Mouse (Mus musculus) v-Abl transformed pro-B cells (cell line): ENCODE measurements at regions not wholly inside any gene's neighbourhood (a gene's known extent, or its start where the extent isn't known, plus 50 kb on each side); places are given as distances from the start of the nearest gene placed in this dataset.

Experiments
- in situ Hi-C, 2 experiments: fragments of 400-800 bp; cut with MboI; formaldehyde crosslinking; loops; one replicate each; pipeline ENCODE4 v1.15.1; 2025; ENCODE audit not compliant: unreplicated experiment in 2 of 2

DNA sequence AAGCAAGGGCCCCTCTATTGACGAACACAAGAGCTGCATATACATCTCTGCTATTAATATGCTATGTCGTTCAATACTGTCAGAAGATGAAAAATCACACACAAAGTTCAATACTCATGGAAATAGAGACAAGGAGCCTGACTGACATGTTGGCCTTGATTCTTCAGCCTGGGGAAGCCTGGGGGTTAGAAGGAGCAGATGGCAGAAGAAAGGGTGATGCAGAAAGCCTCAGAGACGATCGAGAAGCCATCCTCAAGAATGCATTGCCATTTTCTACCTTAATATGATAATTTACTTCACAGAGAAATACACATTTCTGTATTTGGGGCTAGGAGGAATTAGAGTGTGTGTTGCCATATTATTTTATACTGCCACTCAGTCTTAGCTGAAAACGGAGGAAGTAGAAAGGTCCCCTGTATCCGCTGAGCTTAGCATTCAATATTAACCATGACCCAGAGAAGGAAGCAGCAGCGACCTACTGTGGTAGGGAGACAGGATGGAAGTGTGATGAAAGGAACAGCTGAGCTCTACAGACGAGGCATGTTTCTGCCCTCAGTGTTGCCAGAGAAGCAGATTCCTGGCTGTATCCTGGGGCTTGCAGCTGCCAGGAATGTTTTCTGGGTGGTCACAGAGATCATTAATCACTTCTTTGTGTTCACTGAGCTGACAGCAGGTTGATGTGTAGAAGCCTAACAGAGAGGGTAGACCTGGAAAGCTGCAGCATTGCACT lies 105.2 kb downstream of the Lrig3 start:
- in situ Hi-C loops = no loop called here

DNA sequence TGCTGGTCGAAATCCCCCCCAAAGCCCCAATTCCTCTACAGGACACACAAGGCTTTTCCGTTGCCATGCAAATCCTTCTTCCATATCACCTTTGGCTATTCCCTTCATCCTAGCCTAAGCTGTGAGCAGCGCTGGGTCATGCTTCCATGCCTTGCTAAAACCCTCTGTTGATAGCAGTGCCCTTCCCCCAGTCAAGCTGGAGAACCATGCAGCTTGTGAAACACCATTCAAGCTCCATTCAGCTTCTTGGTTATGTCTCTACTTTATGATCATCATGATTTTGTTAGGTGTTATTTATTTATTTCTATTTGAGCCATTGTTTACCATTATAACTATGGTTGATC lies 105.7 kb downstream of the Lrig3 start:
- in situ Hi-C loops = no loop called here

DNA sequence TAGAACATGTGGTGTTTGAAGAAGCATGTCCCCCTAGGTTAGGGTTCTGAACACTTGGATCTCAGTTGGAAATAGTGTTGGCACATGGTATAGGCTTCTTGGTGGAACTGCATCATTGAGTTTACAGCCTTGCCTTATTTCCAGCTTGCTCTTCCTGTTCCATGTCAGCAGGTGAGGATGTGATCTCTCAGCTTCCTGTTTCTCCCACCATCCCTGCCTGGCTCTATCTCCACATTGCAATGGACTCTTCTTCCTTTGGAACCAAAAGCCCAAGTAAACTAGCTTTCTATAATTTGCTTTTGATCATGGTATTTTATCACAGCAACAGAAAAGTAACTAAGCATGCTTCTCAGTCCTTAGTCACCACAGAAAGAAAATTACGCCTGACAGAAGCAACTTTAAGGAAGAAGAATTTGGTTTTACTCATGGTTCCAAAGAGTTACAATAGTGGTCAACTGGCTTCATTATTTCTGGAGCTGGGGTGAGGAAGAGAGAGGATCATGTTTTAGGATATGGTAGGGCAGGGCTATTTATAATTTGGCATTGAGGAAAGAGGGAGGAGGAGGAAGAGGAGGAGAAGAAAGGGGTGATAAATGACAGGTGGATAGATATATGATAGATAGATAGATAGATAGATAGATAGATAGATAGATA lies 111.5 kb downstream of the Lrig3 start:
- in situ Hi-C loops = no loop called here

DNA sequence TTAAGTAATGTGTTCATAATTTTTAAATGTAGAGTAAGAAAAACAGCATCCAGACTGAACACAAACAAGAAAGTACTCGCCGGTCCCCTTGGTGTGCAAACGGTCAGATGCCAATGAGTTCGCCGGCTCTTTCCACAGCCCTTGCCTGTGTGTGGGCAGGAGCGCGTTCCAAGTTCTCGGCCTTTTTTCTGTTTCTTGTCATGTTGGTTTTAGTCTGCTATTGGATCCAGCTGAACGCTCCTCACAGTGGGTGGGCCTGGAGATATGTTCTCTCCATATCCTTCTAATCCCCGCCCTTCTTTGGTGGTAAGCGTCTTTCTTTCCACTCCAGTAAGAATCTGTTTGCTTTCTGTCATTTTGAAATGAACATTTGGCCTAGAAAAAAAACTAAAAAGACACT lies 116.6 kb downstream of the Lrig3 start:
- in situ Hi-C loops = no loop called here

DNA sequence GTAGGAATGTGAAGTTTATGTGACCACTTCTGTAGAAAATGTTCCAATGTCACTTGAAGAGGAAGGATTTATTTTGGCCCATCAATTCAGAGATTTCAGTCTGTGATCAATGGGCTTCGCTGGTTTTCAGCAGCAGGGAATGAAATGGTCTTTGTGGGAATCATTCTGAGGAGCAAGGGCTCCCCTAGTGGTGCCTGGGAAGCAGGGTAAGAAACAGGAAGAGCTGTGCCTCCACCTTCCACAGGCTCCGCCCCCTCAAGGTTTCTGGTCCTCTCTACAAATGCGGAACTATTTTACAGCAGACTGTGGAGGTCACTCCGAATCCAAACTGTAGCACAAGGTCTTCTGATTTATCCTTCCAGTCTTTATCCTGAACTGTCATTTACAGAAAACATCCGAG lies 120.7 kb downstream of the Lrig3 start:
- in situ Hi-C loops = no loop called here

DNA sequence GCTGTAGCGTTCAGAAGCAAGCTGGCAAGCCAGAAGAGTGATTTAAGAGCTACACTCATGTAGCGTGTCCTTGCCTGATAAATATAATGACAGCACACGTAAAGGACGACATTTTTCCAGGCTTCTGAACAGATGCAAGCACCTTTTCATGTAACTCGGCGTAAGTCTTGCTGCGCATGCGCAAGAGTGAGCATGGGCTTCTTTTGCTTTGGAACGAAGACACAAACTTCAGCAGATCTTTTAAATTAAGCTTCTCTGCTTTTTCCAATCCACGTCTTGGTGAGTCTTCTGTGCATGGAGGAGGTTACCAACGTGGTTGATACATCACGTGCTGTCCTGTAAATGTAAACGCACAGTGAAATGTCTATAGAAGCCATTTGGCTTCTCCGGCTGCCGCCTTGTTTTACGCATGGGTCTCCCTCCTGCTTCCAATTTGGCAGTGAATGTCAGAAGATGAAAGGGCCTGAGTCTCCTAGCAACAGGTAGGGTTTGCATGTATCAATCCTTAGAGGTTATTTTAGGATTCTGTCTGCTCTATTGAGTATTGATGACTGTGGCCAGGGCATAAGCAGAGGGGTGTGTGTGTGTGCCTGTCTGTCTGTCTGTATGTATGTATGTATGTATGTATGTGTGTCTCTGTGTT lies 128.4 kb downstream of the Lrig3 start:
- in situ Hi-C loops = loop anchor here in 1 of 2 experiments (10.0 kb wide), 3 partner anchors 280 to 550 kb away; no protein-coding TSS in a partner anchor

DNA sequence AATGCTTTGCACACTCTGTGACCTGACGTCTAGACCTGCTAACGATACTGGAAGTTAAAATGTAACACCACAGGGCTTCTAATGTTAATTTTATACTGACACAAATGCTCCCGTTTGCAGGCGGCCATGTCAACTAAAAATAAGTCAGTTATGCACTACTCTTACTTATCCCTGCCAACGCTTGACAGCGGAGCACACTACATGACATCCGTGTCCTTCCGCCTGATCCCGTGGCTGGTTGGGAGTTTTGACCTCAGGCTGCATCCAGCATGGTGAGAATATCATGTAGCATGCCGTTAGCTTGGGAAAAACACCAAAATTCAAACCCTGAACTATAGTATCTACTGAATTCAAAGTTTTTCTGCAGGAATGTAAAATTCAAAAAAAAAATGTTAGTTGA lies 131.9 kb downstream of the Lrig3 start:
- in situ Hi-C loops = loop anchor here in 1 of 2 experiments (10.0 kb wide), 3 partner anchors 283 to 547 kb away; no protein-coding TSS in a partner anchor

DNA sequence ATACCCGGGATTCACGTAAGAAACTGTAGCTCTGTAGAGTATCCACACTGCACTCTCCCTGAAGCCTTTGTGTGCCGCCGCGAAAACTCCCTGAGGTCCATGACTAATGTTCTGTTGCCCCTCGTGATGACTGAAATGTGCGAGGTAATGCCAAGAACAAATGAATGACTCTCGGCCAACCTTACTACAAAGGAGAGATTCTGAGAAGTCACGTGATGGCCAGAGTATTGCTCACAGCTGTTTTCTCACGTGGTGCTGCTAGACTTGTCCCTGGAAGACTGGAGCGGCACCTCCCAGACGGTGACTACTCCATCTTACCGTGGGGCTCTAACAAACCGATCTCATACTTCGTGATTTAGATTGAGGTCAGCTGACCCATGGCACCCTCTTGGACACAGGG lies 136.9 kb downstream of the Lrig3 start:
- in situ Hi-C loops = no loop called here

DNA sequence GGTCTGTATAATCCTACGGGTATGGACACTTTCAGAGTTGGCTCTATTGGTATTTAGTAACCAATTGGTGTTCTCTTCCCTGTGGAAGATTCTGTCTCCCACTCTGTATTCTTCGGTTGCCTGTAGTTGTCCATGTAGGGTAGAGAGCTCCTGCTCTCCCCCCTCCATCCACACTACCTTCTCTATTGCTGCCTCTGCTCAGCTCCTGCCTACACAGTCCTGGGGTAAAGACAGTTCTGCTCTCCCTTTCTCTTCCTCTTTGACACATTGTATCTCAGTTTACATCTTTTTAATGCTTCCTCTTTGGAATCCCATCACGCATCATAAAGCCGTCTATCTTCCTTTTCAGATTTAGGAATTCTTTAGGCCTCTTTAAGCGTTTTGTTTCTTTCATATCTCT lies 147.1 kb downstream of the Lrig3 start:
- in situ Hi-C loops = no loop called here

DNA sequence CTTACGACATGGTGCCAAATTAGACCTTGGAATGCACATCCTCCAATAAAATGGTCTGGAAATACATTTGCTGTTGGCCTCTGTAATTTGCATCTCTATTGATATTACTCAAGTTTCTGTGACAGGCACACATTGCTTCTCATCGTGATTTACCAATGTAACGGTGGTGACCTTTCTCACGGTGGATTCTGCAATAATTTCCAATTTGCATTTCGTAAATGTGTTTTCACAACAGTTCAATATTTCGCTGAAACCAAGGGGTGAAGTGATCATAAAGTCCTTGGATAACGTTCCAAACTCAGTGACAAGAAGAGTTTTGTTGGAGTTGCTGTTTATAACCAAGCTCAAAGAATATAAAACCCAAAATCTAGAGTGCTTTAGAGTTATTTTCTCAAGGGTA lies 149.4 kb downstream of the Lrig3 start:
- in situ Hi-C loops = no loop called here

DNA sequence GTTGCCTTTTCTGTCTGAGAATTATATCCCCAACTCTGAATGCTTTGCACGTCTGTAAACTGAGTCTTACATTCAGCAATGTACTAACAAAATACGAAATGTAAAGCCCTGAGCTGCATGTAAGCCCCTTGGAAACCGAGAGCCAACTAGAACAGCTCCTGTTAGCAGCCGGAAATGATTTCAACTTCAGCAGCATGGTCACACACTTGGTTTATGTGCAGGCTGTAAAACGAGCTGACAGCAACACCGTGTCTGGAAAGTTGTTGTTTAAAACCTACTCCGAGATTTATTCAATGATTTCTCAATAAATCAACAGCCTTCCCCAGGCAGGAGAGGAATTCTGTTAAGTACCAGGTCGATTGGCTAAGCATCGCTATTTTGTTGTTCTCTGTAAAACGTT lies 155.7 kb downstream of the Lrig3 start:
- in situ Hi-C loops = no loop called here

DNA sequence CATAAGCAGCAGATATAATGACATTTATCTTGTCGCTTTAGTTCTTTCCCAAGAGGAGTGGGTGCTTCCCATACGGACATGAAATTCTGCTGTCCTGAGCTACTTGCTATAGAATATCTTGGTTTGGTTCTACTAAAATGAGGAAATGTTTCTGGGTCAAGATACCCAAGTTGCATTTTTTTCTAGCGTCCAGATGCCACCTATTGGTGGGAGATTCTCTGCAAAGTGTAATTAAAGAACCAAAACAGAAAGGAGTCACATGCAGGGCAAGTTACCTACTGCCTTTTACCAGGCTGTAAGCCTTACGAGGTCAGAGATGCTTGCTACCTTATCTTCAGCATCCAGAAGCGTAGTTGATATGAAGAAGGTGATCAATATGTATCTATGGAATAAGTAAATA lies 156.5 kb downstream of the Lrig3 start:
- in situ Hi-C loops = no loop called here

DNA sequence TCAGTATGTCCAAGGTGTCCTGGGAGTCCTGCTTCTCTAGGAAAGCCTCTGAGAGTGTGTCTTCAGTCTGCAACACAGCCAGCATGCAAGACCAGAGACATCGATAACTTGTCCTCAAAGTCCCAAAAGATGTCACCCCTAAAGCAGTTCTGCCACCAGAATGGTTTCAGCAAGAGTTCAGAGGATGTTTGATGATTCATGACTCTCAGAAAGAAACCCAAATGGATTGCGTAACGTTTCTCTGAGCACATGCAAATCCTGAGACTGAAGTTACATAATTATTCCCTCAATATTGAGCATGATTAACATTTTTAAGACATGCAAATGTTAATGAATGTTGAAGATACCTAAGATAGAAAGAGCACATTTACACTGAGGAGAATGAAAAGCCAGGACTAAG lies 167.2 kb downstream of the Lrig3 start:
- in situ Hi-C loops = no loop called here

DNA sequence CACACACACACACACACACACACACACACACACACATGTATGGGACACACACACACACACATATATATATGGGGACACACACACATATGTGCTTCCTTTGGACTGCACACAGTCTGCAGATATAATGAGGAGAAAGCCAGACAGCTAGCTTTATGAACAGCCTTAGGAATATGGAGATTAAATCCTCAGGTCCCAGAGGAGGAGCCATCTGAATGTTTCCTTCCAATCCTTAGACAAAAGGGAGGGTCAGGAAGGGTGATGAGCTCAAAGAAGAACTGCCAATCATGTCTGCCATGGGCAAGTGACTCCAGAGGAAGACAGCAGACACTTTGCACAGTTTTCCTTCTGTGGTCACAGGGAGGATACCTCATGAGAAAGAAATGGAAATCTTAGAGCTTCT lies 168.0 kb downstream of the Lrig3 start:
- in situ Hi-C loops = no loop called here

DNA sequence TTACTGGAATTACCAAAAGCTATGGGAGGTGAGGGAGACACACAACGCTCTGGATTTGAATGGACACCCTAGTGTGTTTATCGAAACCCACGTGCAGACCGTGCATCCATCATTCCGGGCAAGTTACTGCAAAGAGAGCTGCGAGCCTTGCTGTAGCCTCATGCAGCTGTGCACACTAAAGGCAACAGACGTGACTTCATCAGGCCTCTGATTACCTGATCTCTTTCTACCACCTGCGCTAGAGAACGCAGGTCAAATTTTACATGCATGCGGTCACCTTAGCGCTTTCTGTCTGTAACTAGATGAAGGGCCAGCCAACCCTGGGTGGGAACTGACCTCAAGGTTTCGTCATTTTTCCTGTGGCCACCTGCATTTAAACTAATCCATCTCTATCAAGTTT lies 172.6 kb downstream of the Lrig3 start:
- in situ Hi-C loops = no loop called here

DNA sequence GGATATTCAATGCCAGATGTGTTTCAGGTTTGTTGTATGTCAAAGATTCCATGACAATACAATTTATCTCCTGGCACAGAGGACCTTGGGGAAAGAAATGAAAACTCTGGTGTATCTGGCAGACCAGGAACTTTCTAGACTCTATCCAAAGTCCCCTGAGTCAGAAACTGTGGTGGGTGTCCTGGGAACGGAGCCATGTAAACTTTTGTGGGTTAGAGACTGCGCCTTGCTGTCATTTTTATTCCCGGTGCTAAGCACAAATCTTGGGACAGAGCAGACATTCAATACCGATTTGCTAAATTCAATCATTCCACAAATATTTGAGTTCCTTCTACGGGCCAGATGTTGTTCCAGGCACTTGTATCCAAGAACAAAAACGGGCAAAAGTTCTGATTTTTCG lies 175.6 kb downstream of the Lrig3 start:
- in situ Hi-C loops = no loop called here

DNA sequence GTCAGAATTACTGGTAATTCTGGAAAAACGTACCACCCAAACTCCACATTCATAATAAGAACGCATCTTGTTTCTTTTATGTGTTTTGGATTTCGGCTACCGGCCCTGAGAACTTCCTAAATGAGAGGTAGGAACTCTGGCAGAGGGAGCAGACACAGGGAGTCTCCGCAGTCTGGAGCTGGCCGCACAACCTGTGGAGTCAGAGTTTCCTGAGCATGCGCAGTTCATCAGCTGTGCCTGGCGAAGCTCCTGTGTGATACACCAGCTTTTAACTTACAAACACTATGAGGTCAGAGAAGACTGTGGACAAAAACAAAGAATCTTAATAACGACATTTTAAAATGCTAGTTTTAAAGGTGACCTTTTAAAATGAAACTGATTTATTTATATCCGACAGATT lies 177.9 kb downstream of the Lrig3 start:
- in situ Hi-C loops = no loop called here

DNA sequence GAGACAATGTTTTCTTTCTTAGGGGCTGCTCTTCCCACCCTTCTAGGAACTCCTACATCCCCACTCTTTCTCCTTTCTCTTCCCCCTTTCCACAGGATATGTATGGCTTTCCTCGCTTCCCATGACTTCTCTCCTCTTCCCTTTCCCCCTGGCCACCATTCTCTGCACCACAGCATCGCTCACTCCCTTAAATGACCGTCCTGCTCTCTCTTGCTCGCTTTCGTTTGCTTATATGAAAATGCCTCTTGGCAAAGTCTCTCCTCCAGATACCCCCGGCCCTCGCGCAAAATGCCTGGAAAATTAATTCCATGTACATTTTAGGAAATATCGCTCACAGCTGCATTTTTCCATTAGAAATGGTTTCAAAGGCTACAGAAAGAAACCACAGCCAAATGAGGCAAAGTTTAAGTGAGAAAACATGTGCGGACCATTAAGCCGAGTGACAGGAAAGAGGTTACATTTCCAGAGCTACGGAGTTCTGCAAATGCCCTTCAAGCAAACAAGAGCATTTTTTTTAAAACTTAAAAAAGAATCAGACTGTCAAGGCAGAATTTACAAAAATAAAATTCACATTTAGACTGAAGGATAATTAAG lies 178.7 kb downstream of the Lrig3 start:
- in situ Hi-C loops = no loop called here

DNA sequence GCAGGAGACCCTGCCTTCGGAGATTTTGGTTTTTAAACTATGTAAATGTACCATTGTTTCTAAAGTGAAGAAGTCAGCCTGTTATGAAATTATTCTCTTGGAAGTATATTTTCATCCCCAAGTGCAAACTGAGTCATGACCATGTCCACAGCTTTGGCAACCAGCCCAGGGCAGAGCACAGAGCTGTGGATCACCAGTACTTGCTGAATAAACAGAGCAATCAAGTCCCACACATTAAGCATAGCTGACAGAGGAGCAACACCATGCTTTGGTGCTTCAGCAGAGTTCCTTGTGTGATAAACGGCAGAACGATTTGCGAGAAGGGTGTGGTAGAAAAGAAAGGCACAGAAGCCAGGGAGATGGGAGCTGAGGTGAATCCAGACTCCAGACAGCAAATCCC lies 191.3 kb downstream of the Lrig3 start:
- in situ Hi-C loops = no loop called here

DNA sequence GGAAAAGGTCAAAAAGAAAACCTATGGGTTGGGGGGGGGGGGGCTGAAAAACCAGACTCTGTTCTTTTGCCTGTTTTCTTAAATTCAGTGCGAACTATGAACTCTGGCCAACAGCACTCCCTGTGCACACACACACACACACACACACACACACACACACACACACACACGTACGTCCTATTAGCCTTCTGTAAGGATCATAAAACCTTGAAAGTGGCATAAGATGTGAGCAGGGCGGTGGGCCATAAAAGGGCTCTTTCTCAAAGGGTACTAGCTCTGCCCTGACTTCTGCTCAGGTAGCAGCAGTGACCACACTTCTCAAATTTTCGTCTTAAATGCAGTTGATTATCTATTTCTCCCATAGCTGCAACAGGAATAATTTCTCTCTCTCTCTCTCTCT lies 199.2 kb downstream of the Lrig3 start:
- in situ Hi-C loops = no loop called here

DNA sequence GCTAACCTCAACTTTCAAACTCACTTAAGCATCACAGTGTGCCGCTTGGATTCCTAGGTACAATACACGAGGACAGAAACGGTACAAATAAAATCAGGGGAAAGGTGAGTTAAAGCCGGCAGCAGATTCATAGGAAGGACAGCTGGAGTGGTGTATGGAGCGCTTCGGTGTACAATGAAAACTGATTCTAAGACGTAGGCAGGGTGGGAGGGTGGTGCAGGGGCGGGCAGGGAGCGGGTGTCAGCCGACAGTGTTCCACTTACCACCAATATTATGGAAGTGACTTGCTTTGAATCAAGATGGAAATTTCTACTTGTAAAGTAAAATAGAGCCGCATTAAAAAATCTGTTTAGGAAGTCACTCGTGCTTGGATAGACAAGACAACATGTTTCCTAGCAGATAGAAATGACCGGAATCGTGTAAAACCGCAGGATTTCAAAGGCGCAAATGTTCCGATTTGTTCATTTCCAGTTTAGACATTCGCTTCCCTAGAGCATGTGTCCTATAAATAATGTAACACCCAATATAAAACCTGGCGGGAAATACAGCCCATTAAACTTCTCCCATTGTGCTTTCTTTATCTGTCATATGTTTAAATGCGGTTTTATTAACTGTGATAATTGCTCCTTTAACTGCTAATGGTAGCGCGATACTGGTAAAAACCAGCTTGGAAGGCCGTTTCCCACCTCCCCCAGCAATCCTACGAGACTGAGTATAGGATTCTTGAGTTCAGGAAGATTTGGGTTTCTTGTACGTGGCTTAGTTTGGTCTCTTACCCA lies 203.3 kb downstream of the Lrig3 start:
- in situ Hi-C loops = no loop called here
